Mouse (Mus musculus): ENCODE data around the gene Wfdc16.
"Not testable (repeated sequence)": the region's sequence is repeated elsewhere in the genome, so short reads cannot be mapped to it uniquely, and the experiment has no call there.

Gene Wfdc16

GRCm38 (mm10) chr2:164638696-164639095 lies at the start of gene Wfdc16:
Wfdc16 (minus strand) TSS chr2:164638796.
- DNase-seq = no peak

- DNase-seq = no peak
These were observed 46.2 kb upstream of the Wfdc16 start, which contains the start of gene Wfdc13 for GRCm38 (mm10) chr2:164684807-164685206. Wfdc13 (plus strand) TSS chr2:164685107.

GRCm38 (mm10) chr2:164679906-164680305 lies 41.3 kb upstream of the Wfdc16 start:
- no peak for DNase-seq

- DNase-seq = peak; percentile 19
These were observed 40.4 kb upstream of the Wfdc16 start for GRCm38 (mm10) chr2:164678848-164679625.

- DNase-seq = no peak
These were observed 38.5 kb upstream of the Wfdc16 start for GRCm38 (mm10) chr2:164676916-164677685.

- DNase-seq = no peak
These were observed 37.5 kb upstream of the Wfdc16 start for GRCm38 (mm10) chr2:164676103-164676502.

GRCm38 (mm10) chr2:164673987-164674386 lies 35.4 kb upstream of the Wfdc16 start, which contains the start of gene Wfdc11:
Wfdc11 (minus strand) TSS chr2:164674087.
- DNase-seq = no peak

GRCm38 (mm10) chr2:164670938-164671337 lies 32.3 kb upstream of the Wfdc16 start:
- DNase-seq = no peak

- no peak for DNase-seq
These were observed 31.7 kb upstream of the Wfdc16 start for GRCm38 (mm10) chr2:164670261-164670660.

- no peak for DNase-seq
These were observed 26.3 kb upstream of the Wfdc16 start for GRCm38 (mm10) chr2:164664851-164665250.

- DNase-seq = no peak
These were observed 17.9 kb upstream of the Wfdc16 start, which contains the start of gene Wfdc9 for GRCm38 (mm10) chr2:164656483-164656882. Wfdc9 (minus strand) TSS chr2:164656583.

- peak; percentile 3 for DNase-seq
These were observed 17.3 kb upstream of the Wfdc16 start, which contains the start of gene Wfdc10 for GRCm38 (mm10) chr2:164655858-164656257. Wfdc10 (plus strand) TSS chr2:164656046.

- DNase-seq = no peak
These were observed 3.5 kb upstream of the Wfdc16 start for GRCm38 (mm10) chr2:164641881-164642673.

GRCm38 (mm10) chr2:164641129-164641528 lies 2.5 kb upstream of the Wfdc16 start:
- DNase-seq = no peak

- no peak for DNase-seq
These were observed 3.3 kb downstream of the Wfdc16 start for GRCm38 (mm10) chr2:164635266-164635665.

GRCm38 (mm10) chr2:164621775-164622174 lies 16.8 kb downstream of the Wfdc16 start:
- no peak for DNase-seq

GRCm38 (mm10) chr2:164619050-164619449 lies 19.5 kb downstream of the Wfdc16 start:
- no peak for DNase-seq

GRCm38 (mm10) chr2:164615386-164615785 lies 23.2 kb downstream of the Wfdc16 start:
- DNase-seq = no peak

GRCm38 (mm10) chr2:164613471-164613870 lies 25.1 kb downstream of the Wfdc16 start, which contains the start of the genes Wfdc6b and Wfdc8:
Wfdc6b (plus strand) TSS chr2:164613522.
Wfdc8 (minus strand) TSS chr2:164613626.
- DNase-seq = not testable (repeated sequence)

GRCm38 (mm10) chr2:164608781-164609180 lies 29.8 kb downstream of the Wfdc16 start:
- no peak for DNase-seq

- DNase-seq = no peak
These were observed 34.2 kb downstream of the Wfdc16 start for GRCm38 (mm10) chr2:164604411-164604810.

- no peak for DNase-seq
These were observed 35.1 kb downstream of the Wfdc16 start for GRCm38 (mm10) chr2:164603482-164603881.

- DNase-seq = no peak
These were observed 38.4 kb downstream of the Wfdc16 start for GRCm38 (mm10) chr2:164600179-164600578.

All from cerebellum, adult 11-12 months (tissue).